Comparison of ENCODE assay signal across 24 mouse cellular contexts in the genomic region with DNA sequence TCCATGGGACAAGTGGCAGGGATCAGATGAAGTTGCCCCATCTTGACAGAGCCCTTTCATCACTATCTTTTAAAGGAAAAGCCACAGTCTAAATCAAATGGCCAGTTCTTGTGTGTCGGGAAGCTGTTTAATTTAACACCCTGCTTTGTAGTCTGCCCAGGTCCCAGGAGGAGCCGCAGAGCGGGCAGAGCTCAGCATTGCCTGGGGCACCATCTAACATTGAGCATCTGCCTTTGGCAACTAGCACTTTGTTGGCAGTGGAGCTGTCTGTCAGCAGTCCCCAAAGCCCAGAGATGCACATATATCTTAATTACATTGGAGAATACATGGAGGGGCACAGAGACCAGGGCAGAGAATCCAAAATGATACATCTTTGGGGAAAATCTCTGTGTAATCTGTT.
DNase-seq lines count a peak whose midpoint lies in the region; ATAC-seq and TF ChIP-seq lines count a peak whose summit lies in the region.
"Had no signal": no experiment of that assay in that cellular context is flagged by ENCODE, and none has a peak within 500 bp of the region (broad histone marks: within the 10 kb centered on the region; RNA-seq: fewer than 3 reads in every experiment).

No protein-coding gene starts in this region.

- no peaks in the 10 kb centered on the region for H3K9me3 ChIP-seq in hindbrain, embryonic 11.5 days (ENCODE audit: control insufficient read depth, low read length)
- H3K9me3 ChIP-seq in hindbrain, embryonic 10.5 days, result no peaks in the 10 kb centered on the region
- H3K9me3 ChIP-seq in hindbrain, embryonic 14.5 days (ENCODE audit: control insufficient read depth, low read length), result no peaks in the 10 kb centered on the region
- no peaks in the 10 kb centered on the region for H3K9me3 ChIP-seq in midbrain, postnatal 0 days (ENCODE audit: low read length)
- H3K9me3 ChIP-seq: embryonic facial prominence, embryonic 10.5 days; G1E; intestine, embryonic 15.5 days; lung, embryonic 15.5 days had no signal

- no peaks in the 10 kb centered on the region for H3K4me1 ChIP-seq in hindbrain, embryonic 11.5 days (replicated peaks; ENCODE audit: control insufficient read depth, insufficient read depth, low read length)
- H3K4me1 ChIP-seq in hindbrain, embryonic 10.5 days (replicated peaks), result peaks cover 16% of the 10 kb centered on the region; the same call in 1 of the 2 replicates
- peaks cover 13% of the 10 kb centered on the region for H3K4me1 ChIP-seq in hindbrain, embryonic 14.5 days (replicated peaks; ENCODE audit: control insufficient read depth, insufficient read depth, low read length)
- peaks cover 9% of the 10 kb centered on the region for H3K4me1 ChIP-seq in midbrain, postnatal 0 days (ENCODE audit: insufficient read depth, low read length)
- H3K4me1 ChIP-seq: intestine, embryonic 15.5 days; lung, embryonic 15.5 days had no signal

- WGBS in hindbrain, embryonic 11.5 days, result 53% methylated on average over 3 of the region's 3 CpGs
- WGBS in hindbrain, embryonic 10.5 days, result 49% methylated on average over 3 of the region's 3 CpGs
- WGBS in hindbrain, embryonic 14.5 days, result 24% methylated on average over 3 of the region's 3 CpGs
- WGBS in midbrain, postnatal 0 days, result 17% methylated on average over 3 of the region's 3 CpGs

- ATAC-seq in hindbrain, embryonic 11.5 days (ENCODE audit: low FRiP score), result no peak
- ATAC-seq in hindbrain, embryonic 14.5 days (ENCODE audit: low FRiP score), result peak; percentile 40; the same call in 1 of the 2 replicates
- ATAC-seq in midbrain, postnatal 0 days (ENCODE audit: low FRiP score), result 0 out of 2 replicates have a peak, but pooled peaks have one; percentile 38
- ATAC-seq: activated CD4-positive, CD25-positive, alpha-beta regulatory T cell, adult 4 months; intestine, embryonic 15.5 days had no signal

- no peak overlapping the region for H3K4me3 ChIP-seq in hindbrain, embryonic 11.5 days (ENCODE audit: low read depth, low read length)
- no peak overlapping the region for H3K4me3 ChIP-seq in hindbrain, embryonic 10.5 days
- H3K4me3 ChIP-seq in hindbrain, embryonic 14.5 days (replicated peaks; ENCODE audit: low read length), result no peak overlapping the region
- no peak overlapping the region for H3K4me3 ChIP-seq in midbrain, postnatal 0 days (ENCODE audit: low read depth, low read length)
- H3K4me3 ChIP-seq: embryonic facial prominence, embryonic 10.5 days; gastrocnemius, adult 2 months; intestine, embryonic 15.5 days; lung, embryonic 15.5 days had no signal

- no peaks in the 10 kb centered on the region for H3K36me3 ChIP-seq in hindbrain, embryonic 11.5 days (ENCODE audit: control insufficient read depth, insufficient read depth, low read length)
- H3K36me3 ChIP-seq in hindbrain, embryonic 10.5 days, result no peaks in the 10 kb centered on the region
- H3K36me3 ChIP-seq in hindbrain, embryonic 14.5 days (replicated peaks; ENCODE audit: control insufficient read depth, insufficient read depth), result no peaks in the 10 kb centered on the region
- H3K36me3 ChIP-seq in midbrain, postnatal 0 days (ENCODE audit: insufficient read depth, low read length), result no peaks in the 10 kb centered on the region
- H3K36me3 ChIP-seq: embryonic facial prominence, embryonic 10.5 days; G1E; intestine, embryonic 15.5 days; lung, embryonic 15.5 days had no signal

- DNase-seq in embryo, embryonic 11 days, result peak; percentile 14
- DNase-seq in embryo, embryonic 9.5 days (ENCODE audit: extremely low spot score), result no peak
- peak; percentile 30 for DNase-seq in hindbrain, embryonic 11.5 days (ENCODE audit: low spot score)
- no peak for DNase-seq in hindbrain, embryonic 10.5 days (ENCODE audit: low spot score)
- DNase-seq in hindbrain, embryonic 14.5 days (ENCODE audit: low spot score), result no peak
- peak; percentile 65 for DNase-seq in midbrain, postnatal 0 days (ENCODE audit: low spot score)
- no peak for DNase-seq in right cerebral cortex, postnatal 10 days (ENCODE audit: low spot score in 2 of 2)
- no peak for DNase-seq in layer of hippocampus, postnatal 36 days
- DNase-seq: adrenal gland, postnatal 10 days; cerebellum, adult 11 months; cerebellum, postnatal 14 days; gastrocnemius, adult 2 months; heart, postnatal 36 days; kidney, postnatal 36 days; right cerebral cortex, postnatal 14 days; spleen, adult 18-20 months; thymus, postnatal 36 days had no signal

- H3K27me3 ChIP-seq in hindbrain, embryonic 11.5 days (ENCODE audit: control insufficient read depth, insufficient read depth, low read length), result no peaks in the 10 kb centered on the region
- no peaks in the 10 kb centered on the region for H3K27me3 ChIP-seq in hindbrain, embryonic 10.5 days (ENCODE audit: insufficient read depth, poor library complexity, severe bottlenecking)
- H3K27me3 ChIP-seq in hindbrain, embryonic 14.5 days (ENCODE audit: control insufficient read depth, insufficient read depth, low read length), result no peaks in the 10 kb centered on the region
- H3K27me3 ChIP-seq in midbrain, postnatal 0 days (ENCODE audit: insufficient read depth, low read length), result no peaks in the 10 kb centered on the region
- H3K27me3 ChIP-seq: intestine, embryonic 15.5 days; lung, embryonic 15.5 days had no signal

- no peak overlapping the region for H3K9ac ChIP-seq in hindbrain, embryonic 11.5 days (ENCODE audit: low read depth, low read length)
- no peak overlapping the region for H3K9ac ChIP-seq in hindbrain, embryonic 14.5 days
- no peak overlapping the region for H3K9ac ChIP-seq in midbrain, postnatal 0 days (replicated peaks; ENCODE audit: low read length, poor library complexity, severe bottlenecking)
- H3K9ac ChIP-seq: intestine, embryonic 15.5 days; liver, embryonic 14.5 days; lung, embryonic 15.5 days had no signal

- H3K27ac ChIP-seq in hindbrain, embryonic 11.5 days (ENCODE audit: low read depth, low read length), result no peak overlapping the region
- H3K27ac ChIP-seq in hindbrain, embryonic 10.5 days, result no peak overlapping the region
- H3K27ac ChIP-seq in hindbrain, embryonic 14.5 days, result peak overlapping the region; percentile 41
- H3K27ac ChIP-seq in midbrain, postnatal 0 days (ENCODE audit: low read depth, low read length), result no peak overlapping the region
- H3K27ac ChIP-seq: embryonic facial prominence, embryonic 10.5 days; gastrocnemius, adult 2 months; intestine, embryonic 15.5 days; liver, embryonic 14.5 days; lung, embryonic 15.5 days; macrophage had no signal

- no peak for TF ChIP-seq CTCF in midbrain, postnatal 0 days (IDR thresholded peaks at IDR 0.05)

- H3K4me2 ChIP-seq in hindbrain, embryonic 11.5 days (replicated peaks; ENCODE audit: low read depth, low read length), result no peak overlapping the region
- H3K4me2 ChIP-seq in hindbrain, embryonic 14.5 days (replicated peaks), result no peak overlapping the region
- no peak overlapping the region for H3K4me2 ChIP-seq in midbrain, postnatal 0 days (ENCODE audit: low read depth, low read length, poor library complexity, severe bottlenecking)
- H3K4me2 ChIP-seq: intestine, embryonic 15.5 days; lung, embryonic 15.5 days had no signal

Comparison
In these comparisons a context has a peak if more than half of its experiments do, and no peak if none do; other contexts are left out.
1. DNase-seq: peak in embryo, embryonic 11 days (single experiment), hindbrain, embryonic 11.5 days (single experiment) and midbrain, postnatal 0 days (single experiment); none in embryo, embryonic 9.5 days (single experiment), hindbrain, embryonic 10.5 days (single experiment), hindbrain, embryonic 14.5 days (single experiment), right cerebral cortex, postnatal 10 days (0 of 2) and layer of hippocampus, postnatal 36 days (0 of 2).